Mouse (Mus musculus): Measurements from ENCODE around the gene Kif3a. TPM values are rescaled to one million over a fixed set of nuclear protein-coding genes. Genes with fewer than 3 reads are reported as not detected.
A peak's percentile ranks its signal among the peaks of the same experiment; 100 is the strongest.

Kif3a gene
- polyA plus RNA-seq, 1 experiment from 2014 or later, result 27.4 TPM

- no peak for DNase-seq (ENCODE audit: low spot score)
- ATAC-seq (replicated peaks; ENCODE audit: low FRiP score), result no peak
- 73% methylated on average over 9 of the region's 9 CpGs for WGBS
- Histone ChIP-seq H3K4me2 (no peak overlapping the region), H3K27ac (ENCODE audit: low read depth, low read length) (no peak overlapping the region), H3K27me3 (replicated peaks; ENCODE audit: control insufficient read depth, insufficient read depth, low read length) (no peaks in the 10 kb centered on the region), H3K9ac (ENCODE audit: low read depth, low read length) (no peak overlapping the region), H3K4me1 (replicated peaks; ENCODE audit: control insufficient read depth, insufficient read depth, low read length) (peaks cover 46% of the 10 kb centered on the region), H3K4me3 (ENCODE audit: low read depth, low read length) (no peak overlapping the region), H3K36me3 (ENCODE audit: control insufficient read depth, insufficient read depth, low read length) (no peaks in the 10 kb centered on the region), H3K9me3 (ENCODE audit: control insufficient read depth, low read length) (0 out of 2 replicates have a peak, but pooled peaks cover 2% of the 10 kb centered on the region)
Observed at GRCm38 (mm10) chr11:53623573-53623972, 56.4 kb downstream of the Kif3a start.

- H3K9me3 ChIP-seq (ENCODE audit: control insufficient read depth, low read length), result 0 out of 2 replicates have a peak, but pooled peaks cover 2% of the 10 kb centered on the region
- ATAC-seq (replicated peaks; ENCODE audit: low FRiP score), result no peak
- 89% methylated on average over 2 of the region's 2 CpGs for WGBS
- H3K36me3 ChIP-seq (ENCODE audit: control insufficient read depth, insufficient read depth, low read length), result no peaks in the 10 kb centered on the region
- H3K4me2 ChIP-seq, result no peak overlapping the region
- no peak for DNase-seq (ENCODE audit: low spot score)
- no peak overlapping the region for H3K27ac ChIP-seq (ENCODE audit: low read depth, low read length)
- H3K9ac ChIP-seq (ENCODE audit: low read depth, low read length), result no peak overlapping the region
- H3K27me3 ChIP-seq (replicated peaks; ENCODE audit: control insufficient read depth, insufficient read depth, low read length), result no peaks in the 10 kb centered on the region
- H3K4me1 ChIP-seq (replicated peaks; ENCODE audit: control insufficient read depth, insufficient read depth, low read length), result peaks cover 40% of the 10 kb centered on the region
- no peak overlapping the region for H3K4me3 ChIP-seq (ENCODE audit: low read depth, low read length)
Observed at GRCm38 (mm10) chr11:53624124-53624523, 56.9 kb downstream of the Kif3a start.

DNA sequence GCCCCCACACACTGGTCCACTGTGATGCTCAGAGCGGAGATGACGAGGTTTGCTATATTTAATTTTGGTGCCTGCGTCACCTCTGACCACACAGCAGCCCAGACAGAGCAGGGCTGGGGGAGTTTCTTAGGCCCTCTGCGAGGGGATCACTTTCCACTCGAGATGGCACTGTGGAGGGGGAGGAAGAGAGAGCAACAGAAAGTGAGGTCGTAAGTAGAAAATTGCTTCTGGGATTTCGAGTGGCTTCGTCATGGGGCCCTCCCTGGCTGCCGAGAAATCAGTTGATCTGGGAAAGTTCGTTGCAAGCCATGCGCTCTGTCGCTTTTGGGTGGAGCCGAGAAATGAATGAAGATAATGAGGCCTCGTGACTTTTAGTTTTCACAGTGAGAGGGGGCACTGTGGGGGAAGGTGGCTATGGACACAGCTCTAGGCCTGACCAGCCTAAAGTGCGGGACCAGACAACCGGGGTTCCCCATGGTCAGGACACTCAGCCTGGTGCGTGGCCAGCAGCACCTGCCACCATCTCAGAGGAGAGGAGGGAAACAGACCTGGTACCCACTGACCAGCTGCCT lies 59.7 kb downstream of the Kif3a start:
- H3K36me3 ChIP-seq (ENCODE audit: control insufficient read depth, insufficient read depth, low read length), result no peaks in the 10 kb centered on the region
- WGBS, result 48% methylated on average over 17 of the region's 17 CpGs
- peaks cover 30% of the 10 kb centered on the region for H3K4me1 ChIP-seq (replicated peaks; ENCODE audit: control insufficient read depth, insufficient read depth, low read length)
- DNase-seq (ENCODE audit: low spot score) (no peak), ATAC-seq (replicated peaks; ENCODE audit: low FRiP score) (peak; percentile 56)
- no peak overlapping the region for H3K4me3 ChIP-seq (ENCODE audit: low read depth, low read length)
- peak overlapping the region; percentile 31 for H3K9ac ChIP-seq (ENCODE audit: low read depth, low read length)
- H3K9me3 ChIP-seq (ENCODE audit: control insufficient read depth, low read length), result 0 out of 2 replicates have a peak, but pooled peaks cover 2% of the 10 kb centered on the region
- 0 out of 2 replicates have a peak overlapping the region, but pooled peaks have one; percentile 2 for H3K4me2 ChIP-seq
- no peaks in the 10 kb centered on the region for H3K27me3 ChIP-seq (replicated peaks; ENCODE audit: control insufficient read depth, insufficient read depth, low read length)
- H3K27ac ChIP-seq (ENCODE audit: low read depth, low read length), result peak overlapping the region; percentile 16

- H3K9me3 ChIP-seq (ENCODE audit: control insufficient read depth, low read length), result 0 out of 2 replicates have a peak, but pooled peaks cover 2% of the 10 kb centered on the region
- WGBS, result 4% methylated on average over 1 of the region's 1 CpGs
- H3K4me2 ChIP-seq, result no peak overlapping the region
- peak overlapping the region; percentile 25; the same call in 1 of the 2 replicates for H3K9ac ChIP-seq (ENCODE audit: low read depth, low read length)
- H3K4me3 ChIP-seq (ENCODE audit: low read depth, low read length), result no peak overlapping the region
- H3K27me3 ChIP-seq (replicated peaks; ENCODE audit: control insufficient read depth, insufficient read depth, low read length), result no peaks in the 10 kb centered on the region
- peak overlapping the region; percentile 14; the same call in 1 of the 2 replicates for H3K27ac ChIP-seq (ENCODE audit: low read depth, low read length)
- peaks cover 25% of the 10 kb centered on the region for H3K4me1 ChIP-seq (replicated peaks; ENCODE audit: control insufficient read depth, insufficient read depth, low read length)
- no peak for DNase-seq (ENCODE audit: low spot score)
- H3K36me3 ChIP-seq (ENCODE audit: control insufficient read depth, insufficient read depth, low read length), result no peaks in the 10 kb centered on the region
- ATAC-seq (replicated peaks; ENCODE audit: low FRiP score), result peak; percentile 79
Observed at GRCm38 (mm10) chr11:53627859-53628258, 60.7 kb downstream of the Kif3a start.

GRCm38 (mm10) chr11:53632122-53632733 lies 65.0 kb downstream of the Kif3a start:
- H3K27me3 ChIP-seq (replicated peaks; ENCODE audit: control insufficient read depth, insufficient read depth, low read length), result peaks cover 21% of the 10 kb centered on the region
- no peak overlapping the region for H3K4me2 ChIP-seq
- H3K4me3 ChIP-seq (ENCODE audit: low read depth, low read length), result no peak overlapping the region
- H3K9me3 ChIP-seq (ENCODE audit: control insufficient read depth, low read length), result no peaks in the 10 kb centered on the region
- no peak overlapping the region for H3K9ac ChIP-seq (ENCODE audit: low read depth, low read length)
- H3K4me1 ChIP-seq (replicated peaks; ENCODE audit: control insufficient read depth, insufficient read depth, low read length), result peaks cover 20% of the 10 kb centered on the region
- no peaks in the 10 kb centered on the region for H3K36me3 ChIP-seq (ENCODE audit: control insufficient read depth, insufficient read depth, low read length)
- WGBS, result 75% methylated on average over 14 of the region's 14 CpGs
- ATAC-seq (replicated peaks; ENCODE audit: low FRiP score) (no peak), DNase-seq (ENCODE audit: low spot score) (no peak)
- H3K27ac ChIP-seq (ENCODE audit: low read depth, low read length), result no peak overlapping the region

DNA sequence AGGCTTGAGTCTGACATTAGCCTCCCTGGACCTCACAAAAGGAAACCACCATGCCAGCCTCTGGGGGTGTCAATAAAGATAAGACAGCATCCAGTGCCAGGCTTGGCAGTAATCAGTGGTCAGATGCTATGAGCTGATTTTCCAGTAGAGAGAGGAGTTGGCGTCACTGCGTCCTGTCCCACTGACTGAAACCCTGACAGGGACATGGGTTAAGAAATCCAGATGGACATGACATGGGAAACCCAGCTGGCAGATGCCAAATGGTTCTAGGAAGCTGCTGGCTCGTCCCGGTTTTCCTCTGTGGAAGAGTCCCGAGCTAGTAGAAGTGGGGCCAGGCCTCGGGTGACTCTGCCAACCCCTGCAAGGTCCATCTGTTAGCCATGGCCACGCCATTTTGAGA lies 66.5 kb downstream of the Kif3a start:
- ATAC-seq (replicated peaks; ENCODE audit: low FRiP score) (no peak), DNase-seq (ENCODE audit: low spot score) (no peak)
- Histone ChIP-seq H3K4me3 (ENCODE audit: low read depth, low read length) (no peak overlapping the region), H3K27me3 (replicated peaks; ENCODE audit: control insufficient read depth, insufficient read depth, low read length) (peaks cover 28% of the 10 kb centered on the region), H3K4me2 (no peak overlapping the region), H3K27ac (ENCODE audit: low read depth, low read length) (no peak overlapping the region), H3K36me3 (ENCODE audit: control insufficient read depth, insufficient read depth, low read length) (no peaks in the 10 kb centered on the region), H3K4me1 (replicated peaks; ENCODE audit: control insufficient read depth, insufficient read depth, low read length) (peaks cover 14% of the 10 kb centered on the region), H3K9me3 (ENCODE audit: control insufficient read depth, low read length) (no peaks in the 10 kb centered on the region), H3K9ac (ENCODE audit: low read depth, low read length) (no peak overlapping the region)
- WGBS, result 85% methylated on average over 7 of the region's 7 CpGs

DNA sequence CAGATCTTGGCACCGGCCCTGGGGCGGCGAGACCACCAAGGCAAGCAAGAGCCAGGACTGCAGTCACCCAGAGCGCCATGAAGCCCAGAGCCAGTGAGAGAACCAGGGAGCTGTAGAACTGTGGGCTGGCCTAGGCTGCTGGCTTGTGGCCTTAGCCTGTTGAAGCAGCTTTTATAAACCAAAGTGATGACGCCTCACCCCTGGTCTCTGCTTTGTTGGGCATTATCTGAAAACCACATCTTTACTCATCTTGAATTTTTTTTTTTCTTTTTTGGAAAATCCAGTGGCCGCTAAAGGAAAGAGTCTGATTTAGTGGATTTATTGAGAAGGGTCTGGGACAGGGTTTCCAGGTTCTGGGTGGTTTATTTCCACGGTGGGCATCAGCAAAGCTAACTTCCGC lies 67.4 kb downstream of the Kif3a start, which contains the start of gene Il13:
Il13 (minus strand) TSS at position 147 of the 400 bp plus-strand sequence.
- no peaks in the 10 kb centered on the region for H3K9me3 ChIP-seq (ENCODE audit: control insufficient read depth, low read length)
- H3K4me3 ChIP-seq (ENCODE audit: low read depth, low read length), result no peak within 1 kb of the TSS
- DNase-seq (ENCODE audit: low spot score), result no peak
- ATAC-seq (replicated peaks; ENCODE audit: low FRiP score), result no peak
- H3K4me2 ChIP-seq, result no peak within 1 kb of the TSS; the same call in 1 of the 2 replicates
- H3K9ac ChIP-seq (ENCODE audit: low read depth, low read length), result no peak within 1 kb of the TSS
- peaks cover 28% of the 10 kb centered on the region for H3K27me3 ChIP-seq (replicated peaks; ENCODE audit: control insufficient read depth, insufficient read depth, low read length)
- WGBS, result 83% methylated on average over 8 of the region's 8 CpGs
- no peaks in the 10 kb centered on the region for H3K36me3 ChIP-seq (ENCODE audit: control insufficient read depth, insufficient read depth, low read length)
- no peak within 1 kb of the TSS for H3K27ac ChIP-seq (ENCODE audit: low read depth, low read length)
- peaks cover 14% of the 10 kb centered on the region for H3K4me1 ChIP-seq (replicated peaks; ENCODE audit: control insufficient read depth, insufficient read depth, low read length)

GRCm38 (mm10) chr11:53635590-53636182 lies 68.5 kb downstream of the Kif3a start:
- no peaks in the 10 kb centered on the region for H3K36me3 ChIP-seq (ENCODE audit: control insufficient read depth, insufficient read depth, low read length)
- H3K9me3 ChIP-seq (ENCODE audit: control insufficient read depth, low read length), result no peaks in the 10 kb centered on the region
- peaks cover 14% of the 10 kb centered on the region for H3K4me1 ChIP-seq (replicated peaks; ENCODE audit: control insufficient read depth, insufficient read depth, low read length)
- 25% methylated on average over 9 of the region's 9 CpGs for WGBS
- H3K9ac ChIP-seq (ENCODE audit: low read depth, low read length), result no peak overlapping the region
- ATAC-seq (replicated peaks; ENCODE audit: low FRiP score), result 0 out of 2 replicates have a peak, but pooled peaks have one; percentile 5
- peaks cover 28% of the 10 kb centered on the region for H3K27me3 ChIP-seq (replicated peaks; ENCODE audit: control insufficient read depth, insufficient read depth, low read length)
- no peak for DNase-seq (ENCODE audit: low spot score)
- peak overlapping the region; percentile 83 for H3K4me2 ChIP-seq
- no peak overlapping the region for H3K27ac ChIP-seq (ENCODE audit: low read depth, low read length)
- peak overlapping the region; percentile 36 for H3K4me3 ChIP-seq (ENCODE audit: low read depth, low read length)
